Mouse (Mus musculus) heart, adult 2 months (tissue): ENCODE data around the gene Gm21860. TPM values are rescaled to one million over a fixed set of nuclear protein-coding genes. Genes with fewer than 3 reads are reported as not detected.
"Not testable (repeated sequence)": the region's sequence is repeated elsewhere in the genome, so short reads cannot be mapped to it uniquely, and the experiment has no call there.

Source experiments
- DNase-seq, 2 experiments: peaks; one replicate each; pipeline ENCODE4 v3.0.0; 2021
- H3K27ac ChIP-seq: fragments of 200-600 bp; 2 replicates; pipeline ENCODE4 v1.8.1; 2022
- H3K27me3 ChIP-seq: fragments of 200-500 bp; 2 replicates; pipeline ENCODE4 v1.6.1; 2012; ENCODE audit warnings: mild to moderate bottlenecking, low read length, inconsistent platforms, mixed read lengths; ENCODE audit not compliant: control insufficient read depth, insufficient read depth
- H3K36me3 ChIP-seq: fragments of 200-500 bp; 2 replicates; pipeline ENCODE4 v1.6.1; 2012; ENCODE audit warnings: low read length, inconsistent platforms; ENCODE audit not compliant: control insufficient read depth, insufficient read depth
- H3K4me1 ChIP-seq: fragments of 200-500 bp; 2 replicates; pipeline ENCODE4 v1.6.1; 2011; ENCODE audit warnings: low read length; ENCODE audit not compliant: control insufficient read depth, insufficient read depth
- H3K4me3 ChIP-seq: fragments of 200-600 bp; 2 replicates; pipeline ENCODE4 v1.8.1; 2022
- H3K79me2 ChIP-seq: fragments of 200-500 bp; replicated peaks from 2 replicates; pipeline ENCODE4 v1.6.1; 2012; ENCODE audit warnings: mild to moderate bottlenecking, inconsistent platforms, low read length, moderate library complexity, mixed read lengths; ENCODE audit not compliant: control insufficient read depth, insufficient read depth
- H3K9ac ChIP-seq: fragments of 200-500 bp; 2 replicates; pipeline ENCODE4 v1.6.1; 2012; ENCODE audit warnings: low read depth, mild to moderate bottlenecking, control low read depth, inconsistent platforms, low read length, mixed read lengths
- WGBS: fragments of 180-500 bp; shearing (Covaris S2); methylation state at CpG from one replicate; pipeline ENCODE4 v1.1.7; 2018; 5-methylcytosine and 5-hydroxymethylcytosine counted together
- intact Hi-C: fragments of 180-260 bp; cut with DNase I; formaldehyde crosslinking; loops from one replicate; pipeline ENCODE4 v1.15.1; 2025
- polyA plus RNA-seq: library from polyadenylated mRNA; depleted of rRNA; stranded (reverse); fragments of >200 nt; gene quantifications from 2 replicates; pipeline ENCODE4 v1.2.3, GENCODE M21; 2012; rRNA removed
- total RNA-seq, 2 experiments: library from RNA; stranded (reverse); gene quantifications; 2 replicates each; pipeline ENCODE4 v1.2.3; 2021

Gm21860 gene
- total and polyA plus RNA-seq, 3 experiments: not detected

DNA sequence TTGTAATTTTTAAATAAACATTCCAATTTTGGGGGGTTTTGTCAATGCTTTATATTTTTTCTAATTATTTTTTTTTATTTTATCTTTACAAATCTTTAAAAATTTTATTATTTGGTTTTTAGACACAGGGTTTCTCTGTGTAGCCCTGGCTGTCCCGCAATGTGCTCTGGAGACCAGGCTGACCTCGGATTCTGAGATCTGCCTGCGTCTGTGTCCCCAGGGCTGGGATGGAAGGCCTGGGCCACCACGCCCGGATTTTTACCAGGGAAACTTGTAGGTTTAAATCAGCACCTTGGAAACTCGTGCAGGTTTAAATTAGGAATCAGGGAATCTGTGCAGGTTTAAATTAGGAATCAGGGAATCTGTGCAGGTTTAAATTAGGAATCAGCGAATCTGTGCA lies 37.1 kb downstream of the Gm21860 start:
- H3K27me3 ChIP-seq, H3K4me3 ChIP-seq, H3K79me2 ChIP-seq, H3K27ac ChIP-seq, H3K4me1 ChIP-seq, H3K36me3 ChIP-seq, intact Hi-C loops, H3K9ac ChIP-seq: not testable (repeated sequence)
- DNase-seq: peak; percentile 7 to 50
- WGBS: 61% methylated on average over 7 of the region's 7 CpGs

Other genes starting within 250 kb of the Gm21860 start
- gene Gm47283, start 29.9 kb upstream of the Gm21860 start, total RNA-seq: not detected
- not detected in 2 replicates for gene Gm47283, start 29.9 kb upstream of the Gm21860 start, polyA plus RNA-seq
- gene Gm21748, start 84.4 kb upstream of the Gm21860 start, total RNA-seq: not detected
- gene Gm21748, start 84.4 kb upstream of the Gm21860 start, polyA plus RNA-seq: not detected in 2 replicates